22 mouse cellular contexts compared by ENCODE assay signal in the genomic region with DNA sequence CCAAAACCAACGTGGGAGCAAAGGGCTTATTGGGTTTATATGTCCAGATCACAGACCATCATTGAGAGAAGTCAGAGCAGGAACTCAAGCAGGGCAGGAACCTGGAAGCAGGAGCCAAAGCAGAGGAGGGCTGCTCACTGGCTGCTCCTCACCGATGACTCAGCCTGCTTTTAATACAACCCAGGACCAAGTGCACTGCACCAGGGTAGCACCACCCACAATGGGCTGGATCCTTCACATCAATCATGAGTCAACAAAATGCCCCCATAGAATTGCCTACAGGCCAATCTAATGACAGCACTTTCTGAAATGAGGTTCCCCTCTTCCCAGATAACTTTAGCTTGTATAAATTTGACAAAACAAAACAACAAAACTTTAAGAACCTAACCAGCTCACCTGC.
"Had no signal": no experiment of that assay in that cellular context is flagged by ENCODE, and none has a peak within 500 bp of the region (broad histone marks: within the 10 kb centered on the region; RNA-seq: fewer than 3 reads in every experiment).

No protein-coding gene starts in this region.

- DNase-seq: kidney, adult 18-20 months; kidney, adult 9 months; kidney, postnatal 14 days; kidney, postnatal 4 days; left cerebral cortex, postnatal 4 days; lung, adult 2 months; lung, postnatal 14 days; lung, postnatal 4 days; retina, postnatal 1 day; right cerebral cortex, postnatal 25 days; thymus, adult 2 months; thymus, postnatal 14 days; thymus, postnatal 4 days had no signal

- ATAC-seq: liver, embryonic 12.5 days; midbrain, embryonic 13.5 days; midbrain, embryonic 16.5 days had no signal

- H3K27ac ChIP-seq: limb, embryonic 12.5 days; limb, embryonic 15.5 days; liver, embryonic 12.5 days; midbrain, embryonic 10.5 days; midbrain, embryonic 13.5 days; neural tube, embryonic 13.5 days; stomach, postnatal 0 days had no signal

- H3K27me3 ChIP-seq: limb, embryonic 15.5 days; midbrain, embryonic 13.5 days; neural tube, embryonic 13.5 days had no signal

- H3K4me1 ChIP-seq: limb, embryonic 12.5 days; liver, embryonic 12.5 days; midbrain, embryonic 10.5 days had no signal

- H3K36me3 ChIP-seq: limb, embryonic 15.5 days; liver, embryonic 12.5 days had no signal

- H3K4me3 ChIP-seq: limb, embryonic 12.5 days; limb, embryonic 15.5 days; liver, embryonic 12.5 days; midbrain, embryonic 10.5 days; midbrain, embryonic 13.5 days; myocyte; neural tube, embryonic 13.5 days had no signal

- H3K4me2 ChIP-seq: limb, embryonic 12.5 days; limb, embryonic 15.5 days; liver, embryonic 12.5 days; midbrain, embryonic 13.5 days; neural tube, embryonic 13.5 days had no signal

- H3K9me3 ChIP-seq: limb, embryonic 15.5 days; midbrain, embryonic 13.5 days; neural tube, embryonic 13.5 days had no signal

- H3K9ac ChIP-seq: limb, embryonic 12.5 days; limb, embryonic 15.5 days; liver, embryonic 12.5 days; midbrain, embryonic 13.5 days; neural tube, embryonic 13.5 days had no signal
